Mouse (Mus musculus) heart, embryonic 14.5 days (tissue): ENCODE measurements around the gene Rps6kl1. TPM values are rescaled to one million over a fixed set of nuclear protein-coding genes. Genes with fewer than 3 reads are reported as not detected.

ENCODE experiments used
- ATAC-seq: fragments of 200-750 bp; cut with Nextera tagmentation; 2 replicates; pipeline ENCODE4 v1.8.0; 2017; ENCODE audit warnings: low read depth, moderate TSS enrichment; ENCODE audit not compliant: insufficient number of reproducible peaks, insufficient read depth, low FRiP score
- H3K27ac ChIP-seq, 2 experiments: fragments of 200-500 bp in 1 of 2; fragments of 300-500 bp in 1 of 2; sonication (generic) in 1 of 2; replicated peaks in 1 of 2; 2 replicates each; pipeline ENCODE4 v1.5.1; 2012 to 2014; ENCODE audit warnings: low read depth in 2 of 2, low read length in 2 of 2, control low read depth in 1 of 2, mild to moderate bottlenecking in 1 of 2, mixed read lengths in 1 of 2; ENCODE audit not compliant: control insufficient read depth in 1 of 2, insufficient read depth in 1 of 2
- H3K27me3 ChIP-seq: fragments of 300-500 bp; sonication (generic); 2 replicates; pipeline ENCODE4 v1.6.1; 2014; ENCODE audit warnings: mild to moderate bottlenecking, low read length, control low read depth; ENCODE audit not compliant: control insufficient read depth, insufficient read depth
- H3K36me3 ChIP-seq: fragments of 300-500 bp; sonication (generic); 2 replicates; pipeline ENCODE4 v1.6.1; 2014; ENCODE audit warnings: mild to moderate bottlenecking, control low read depth, low read length, mixed read lengths; ENCODE audit not compliant: control insufficient read depth, insufficient read depth
- H3K4me1 ChIP-seq, 2 experiments: fragments of 200-500 bp in 1 of 2; fragments of 300-500 bp in 1 of 2; sonication (generic) in 1 of 2; 2 replicates each; pipeline ENCODE4 v1.6.1; 2012 to 2014; ENCODE audit warnings: low read length in 2 of 2, control low read depth in 1 of 2, mixed read lengths in 1 of 2; ENCODE audit not compliant: control insufficient read depth in 2 of 2, insufficient read depth in 2 of 2
- H3K4me2 ChIP-seq: fragments of 300-500 bp; sonication (generic); 2 replicates; pipeline ENCODE4 v1.6.1; 2014; ENCODE audit warnings: mild to moderate bottlenecking, low read length
- H3K4me3 ChIP-seq, 2 experiments: fragments of 200-500 bp in 1 of 2; fragments of 300-500 bp in 1 of 2; sonication (generic) in 1 of 2; 2 replicates each; pipeline ENCODE4 v1.5.1; 2012 to 2014; ENCODE audit warnings: low read length in 2 of 2, mild to moderate bottlenecking in 2 of 2, control low read depth in 1 of 2, low read depth in 1 of 2, moderate library complexity in 1 of 2; ENCODE audit not compliant: control insufficient read depth in 1 of 2, insufficient read depth in 1 of 2
- H3K9ac ChIP-seq: fragments of 300-500 bp; sonication (generic); 2 replicates; pipeline ENCODE4 v1.6.1; 2014; ENCODE audit warnings: mild to moderate bottlenecking, low read length
- H3K9me3 ChIP-seq: fragments of 300-500 bp; sonication (generic); 2 replicates; pipeline ENCODE4 v1.6.1; 2016; ENCODE audit warnings: low read length, control low read depth; ENCODE audit not compliant: control insufficient read depth
- WGBS: fragments of 180-500 bp; shearing (Covaris S2); extraction: QIAGEN DNeasy Blood & Tissue Kit; methylation state at CpG from one replicate; pipeline ENCODE4 v1.1.7; 2014; 5-methylcytosine and 5-hydroxymethylcytosine counted together
- polyA plus RNA-seq: library from polyadenylated mRNA; unstranded; fragments of >200 nt; fragmentation: Nextera tagmentation; extraction: Ambion mirVana; gene quantifications from 2 replicates; pipeline ENCODE4 v1.2.1, GENCODE M21; 2014

Rps6kl1 gene
- polyA plus RNA-seq, 1 experiment from 2014 or later: 1.1 TPM

DNA sequence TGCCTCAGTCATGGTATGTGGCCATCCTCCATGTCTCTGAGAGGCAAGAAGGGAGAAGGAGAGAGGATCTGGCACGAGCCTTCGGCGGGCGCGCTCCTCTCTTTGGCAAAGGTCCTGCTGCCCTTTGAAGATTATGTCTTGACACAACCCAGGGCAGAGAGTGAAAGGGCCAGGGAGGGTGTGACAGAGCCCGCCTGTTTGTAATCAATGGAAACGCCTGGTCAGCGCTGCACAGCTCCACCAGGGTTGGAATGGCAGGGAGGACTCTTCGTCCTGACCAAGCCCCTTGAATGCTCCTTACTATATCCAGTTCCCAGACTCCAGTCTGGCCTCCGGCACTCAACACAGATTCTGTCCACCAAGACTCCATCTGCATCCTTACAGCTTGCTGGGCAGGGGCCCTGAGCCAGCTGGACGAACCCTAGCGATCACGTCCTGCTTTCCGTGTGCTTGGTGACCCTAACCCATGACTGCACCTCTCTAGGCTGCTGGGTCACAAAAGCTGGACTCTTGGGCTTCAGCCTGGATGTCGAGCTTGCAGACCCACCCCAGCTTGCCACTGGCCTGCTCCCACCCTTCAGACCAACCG, 24.1 kb upstream of the Rps6kl1 start:
- 0 out of 2 replicates have a peak, but pooled peaks have one; percentile 13 for ATAC-seq
- Histone ChIP-seq H3K4me3 (peak overlapping the region; percentile 42 to 43), H3K4me2 (peak overlapping the region; percentile 72), H3K9ac (peak overlapping the region; percentile 50), H3K27me3 (peaks cover 4% of the 10 kb centered on the region; the same call in 1 of the 2 replicates), H3K4me1 (peaks cover 43 to 51% of the 10 kb centered on the region in 2 experiments), H3K36me3 (0 out of 2 replicates have a peak, but pooled peaks cover 2% of the 10 kb centered on the region), H3K27ac (peak overlapping the region in 1 of 2 experiments; percentile 53; a peak in 2 of 4 replicates), H3K9me3 (no peaks in the 10 kb centered on the region)
- 31% methylated on average over 16 of the region's 16 CpGs for WGBS

DNA sequence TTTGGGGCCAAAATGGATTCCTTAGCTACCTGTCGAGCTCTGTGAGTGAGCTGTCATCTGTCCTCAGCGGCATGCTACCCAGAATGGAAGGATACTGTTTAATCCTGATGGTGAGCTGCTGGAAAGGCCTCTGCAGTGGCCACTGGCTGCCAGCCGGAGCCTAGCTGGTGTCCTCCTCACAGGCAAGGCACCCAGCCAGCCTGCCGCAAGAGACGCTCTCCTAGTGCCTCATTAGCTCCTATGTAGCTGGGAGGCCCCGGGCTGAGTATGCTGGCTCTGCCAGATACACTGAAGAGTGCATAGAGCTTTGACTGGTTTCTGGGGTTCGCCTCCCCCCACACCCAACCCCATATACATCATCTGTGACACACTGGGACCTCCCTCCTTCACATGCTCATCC, 23.0 kb upstream of the Rps6kl1 start:
- no peak overlapping the region for H3K4me3 ChIP-seq
- H3K9me3 ChIP-seq: no peaks in the 10 kb centered on the region
- no peak for ATAC-seq
- WGBS: 67% methylated on average over 7 of the region's 7 CpGs
- no peaks in the 10 kb centered on the region for H3K27me3 ChIP-seq
- H3K36me3 ChIP-seq: 0 out of 2 replicates have a peak, but pooled peaks cover 2% of the 10 kb centered on the region
- no peak overlapping the region for H3K4me2 ChIP-seq
- H3K27ac ChIP-seq: no peak overlapping the region
- peak overlapping the region; percentile 9; the same call in 1 of the 2 replicates for H3K9ac ChIP-seq
- H3K4me1 ChIP-seq: peaks cover 46 to 54% of the 10 kb centered on the region in 2 experiments

DNA sequence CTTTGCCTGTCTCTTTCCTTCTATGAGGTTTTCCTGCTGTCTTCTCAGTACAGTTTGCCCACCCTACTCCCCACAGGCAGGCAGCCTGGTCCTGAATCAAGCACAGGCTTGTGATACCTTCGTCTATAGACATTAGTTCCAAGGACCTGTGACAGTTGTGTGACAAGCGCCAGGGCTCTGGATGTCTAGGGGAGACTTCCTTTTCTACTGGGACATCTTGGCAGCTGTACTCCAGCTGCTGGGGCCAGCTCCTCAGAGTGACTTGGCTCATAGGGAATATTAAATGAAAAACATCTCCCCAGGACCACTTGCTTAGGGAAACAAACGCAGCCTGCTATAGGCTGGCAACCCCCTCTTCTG, 19.9 kb upstream of the Rps6kl1 start:
- no peak overlapping the region for H3K9ac ChIP-seq
- H3K4me2 ChIP-seq: no peak overlapping the region
- ATAC-seq: no peak
- H3K27me3 ChIP-seq: no peaks in the 10 kb centered on the region
- H3K9me3 ChIP-seq: no peaks in the 10 kb centered on the region
- peaks cover 32 to 39% of the 10 kb centered on the region in 2 experiments for H3K4me1 ChIP-seq
- H3K36me3 ChIP-seq: peaks cover 9% of the 10 kb centered on the region
- no peak overlapping the region for H3K4me3 ChIP-seq
- 70% methylated on average over 3 of the region's 3 CpGs for WGBS
- H3K27ac ChIP-seq: no peak overlapping the region

DNA sequence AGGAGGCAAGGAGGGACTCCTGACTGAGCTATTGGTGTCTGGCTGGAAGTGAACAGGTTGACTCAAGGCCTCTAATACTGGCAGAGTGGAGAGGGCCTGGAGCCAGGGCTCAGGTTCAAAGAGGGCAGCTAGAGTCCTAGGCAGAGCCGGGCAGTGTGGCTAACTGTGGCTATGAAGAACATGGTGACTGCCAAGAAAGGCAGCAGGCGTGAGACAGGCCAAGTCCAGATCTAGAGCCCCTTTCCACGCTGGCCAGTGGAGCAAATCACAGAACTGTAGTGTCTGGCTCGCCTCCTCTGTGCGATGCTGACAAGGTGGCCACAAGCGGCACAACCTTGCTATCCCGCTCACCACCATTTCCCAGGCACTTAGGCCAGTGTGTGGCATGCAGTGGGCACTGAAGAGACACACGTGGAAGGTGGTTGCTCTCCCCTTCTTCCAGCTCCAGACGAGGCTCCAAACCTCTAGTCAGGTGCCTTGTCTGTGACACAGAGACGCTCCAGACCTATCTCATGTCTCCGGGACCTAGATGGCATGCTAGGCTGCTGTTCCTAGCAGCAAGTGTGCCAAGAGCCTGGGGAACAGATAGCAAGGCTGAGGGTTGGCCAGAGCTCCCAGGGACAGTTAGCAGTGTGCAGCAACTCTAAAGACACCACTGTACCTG, 19.4 kb upstream of the Rps6kl1 start:
- ATAC-seq: no peak
- Histone ChIP-seq H3K4me3 (no peak overlapping the region), H3K9ac (no peak overlapping the region), H3K36me3 (peaks cover 12% of the 10 kb centered on the region), H3K27me3 (no peaks in the 10 kb centered on the region), H3K9me3 (no peaks in the 10 kb centered on the region), H3K4me2 (no peak overlapping the region), H3K27ac (no peak overlapping the region), H3K4me1 (peaks cover 26 to 34% of the 10 kb centered on the region in 2 experiments)
- WGBS: 75% methylated on average over 11 of the region's 11 CpGs

DNA sequence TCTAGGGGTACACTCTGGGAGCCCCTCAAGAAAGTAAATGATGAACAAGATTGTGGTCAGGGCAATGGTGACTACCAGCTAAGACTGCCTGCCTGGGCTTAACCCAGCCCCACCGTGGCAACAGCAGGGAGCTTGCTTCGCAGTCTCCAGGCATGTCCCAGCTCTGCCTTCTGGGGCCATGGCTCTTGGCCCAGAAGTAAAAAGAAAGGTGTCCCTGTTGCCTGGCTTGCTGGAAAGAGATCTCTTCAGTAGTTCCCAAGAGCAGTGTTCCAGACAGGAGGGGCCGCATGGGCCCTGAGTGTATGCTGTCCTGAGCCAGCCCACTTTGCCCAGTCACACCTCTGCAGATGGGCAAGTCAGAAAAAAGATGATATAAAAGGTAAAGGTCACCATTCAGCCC, 18.8 kb upstream of the Rps6kl1 start:
- no peak overlapping the region for H3K9ac ChIP-seq
- H3K9me3 ChIP-seq: no peaks in the 10 kb centered on the region
- H3K27ac ChIP-seq: no peak overlapping the region
- no peak overlapping the region for H3K4me3 ChIP-seq
- no peak overlapping the region for H3K4me2 ChIP-seq
- ATAC-seq: no peak
- 62% methylated on average over 3 of the region's 3 CpGs for WGBS
- H3K4me1 ChIP-seq: peaks cover 21 to 29% of the 10 kb centered on the region in 2 experiments
- peaks cover 12% of the 10 kb centered on the region for H3K36me3 ChIP-seq
- no peaks in the 10 kb centered on the region for H3K27me3 ChIP-seq

DNA sequence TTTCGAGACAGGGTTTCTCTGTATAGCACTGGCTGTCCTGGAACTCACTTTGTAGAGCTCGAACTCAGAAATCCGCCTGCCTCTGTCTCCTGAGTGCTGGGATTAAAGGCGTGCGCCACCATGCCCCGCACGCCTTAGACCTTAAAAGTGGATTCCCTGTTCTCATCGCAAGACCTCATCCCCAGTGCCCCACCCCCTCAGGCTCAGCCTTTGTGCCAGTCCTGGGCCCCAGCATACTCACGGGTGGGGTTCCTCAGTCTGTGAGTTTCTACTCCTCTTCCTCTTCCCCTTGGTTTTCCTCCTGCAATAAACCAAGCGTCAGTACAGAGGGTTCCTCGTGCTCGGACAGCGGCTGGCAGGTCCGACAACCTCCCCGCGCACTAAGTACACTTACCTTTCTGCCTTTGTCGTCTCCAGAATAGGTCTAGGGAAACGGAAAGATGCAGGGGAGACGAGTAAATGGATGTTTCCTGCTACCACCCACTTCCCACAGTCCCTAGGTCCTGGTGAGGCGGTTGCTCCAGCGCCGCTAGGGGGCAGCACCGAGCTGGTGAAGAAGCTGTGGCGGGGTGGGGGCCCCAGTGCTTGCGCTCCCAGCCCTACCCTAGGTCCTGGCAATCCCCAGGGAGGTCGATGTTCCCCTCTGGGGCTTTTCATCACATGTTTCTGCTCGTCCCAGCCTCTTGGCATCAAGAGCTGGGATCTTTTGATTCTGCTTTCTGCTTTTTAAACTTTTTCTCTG, 18.2 kb upstream of the Rps6kl1 start:
- Histone ChIP-seq H3K27ac (no peak overlapping the region), H3K9ac (peak overlapping the region; percentile 35; the same call in 1 of the 2 replicates), H3K9me3 (no peaks in the 10 kb centered on the region), H3K4me1 (peaks cover 18 to 26% of the 10 kb centered on the region in 2 experiments), H3K36me3 (peaks cover 12% of the 10 kb centered on the region), H3K4me3 (no peak overlapping the region), H3K27me3 (no peaks in the 10 kb centered on the region), H3K4me2 (peak overlapping the region; percentile 36)
- 29% methylated on average over 27 of the region's 27 CpGs for WGBS
- no peak for ATAC-seq

DNA sequence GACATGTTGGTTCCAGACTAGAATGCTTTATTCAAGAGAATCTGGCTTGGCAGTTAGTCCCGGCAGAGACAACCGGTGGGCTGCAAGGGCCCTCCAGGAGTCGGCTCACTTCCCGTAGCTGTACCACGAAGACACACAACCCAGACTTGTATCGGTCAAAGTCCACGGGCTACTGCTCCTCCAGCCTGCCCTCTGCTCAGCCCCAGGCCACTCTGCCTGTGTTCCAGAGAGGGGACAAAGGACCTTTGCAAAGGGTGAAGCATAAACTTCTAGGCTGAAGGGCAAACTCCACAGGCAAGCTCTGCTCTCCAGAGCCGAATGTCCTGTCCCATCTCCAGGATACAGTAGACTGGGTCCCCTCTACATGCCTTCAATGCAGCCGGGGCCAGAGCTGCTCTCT, 15.6 kb upstream of the Rps6kl1 start:
- Histone ChIP-seq H3K4me2 (no peak overlapping the region), H3K9me3 (no peaks in the 10 kb centered on the region), H3K36me3 (peaks cover 11% of the 10 kb centered on the region), H3K9ac (no peak overlapping the region), H3K27me3 (no peaks in the 10 kb centered on the region), H3K27ac (no peak overlapping the region), H3K4me1 (peaks cover 3 to 9% of the 10 kb centered on the region in 2 experiments; a peak in 2 of 4 replicates), H3K4me3 (no peak overlapping the region)
- ATAC-seq: no peak
- 78% methylated on average over 9 of the region's 9 CpGs for WGBS
